Mouse (Mus musculus) right cerebral cortex, postnatal 10 days (tissue): Measurements from ENCODE around the gene Kat5.

ENCODE experiments used
- DNase-seq, 2 experiments: peaks; one replicate each; pipeline ENCODE4 v3.0.0; 2021; ENCODE audit warnings: low spot score in 2 of 2

Kat5 gene

GRCm38 (mm10) chr19:5609547-5610404 is at the start of gene Kat5:
Gene Kat5, minus strand, starts transcription at chr19:5610237.
- peak; percentile 93 to 94 for DNase-seq

DNA sequence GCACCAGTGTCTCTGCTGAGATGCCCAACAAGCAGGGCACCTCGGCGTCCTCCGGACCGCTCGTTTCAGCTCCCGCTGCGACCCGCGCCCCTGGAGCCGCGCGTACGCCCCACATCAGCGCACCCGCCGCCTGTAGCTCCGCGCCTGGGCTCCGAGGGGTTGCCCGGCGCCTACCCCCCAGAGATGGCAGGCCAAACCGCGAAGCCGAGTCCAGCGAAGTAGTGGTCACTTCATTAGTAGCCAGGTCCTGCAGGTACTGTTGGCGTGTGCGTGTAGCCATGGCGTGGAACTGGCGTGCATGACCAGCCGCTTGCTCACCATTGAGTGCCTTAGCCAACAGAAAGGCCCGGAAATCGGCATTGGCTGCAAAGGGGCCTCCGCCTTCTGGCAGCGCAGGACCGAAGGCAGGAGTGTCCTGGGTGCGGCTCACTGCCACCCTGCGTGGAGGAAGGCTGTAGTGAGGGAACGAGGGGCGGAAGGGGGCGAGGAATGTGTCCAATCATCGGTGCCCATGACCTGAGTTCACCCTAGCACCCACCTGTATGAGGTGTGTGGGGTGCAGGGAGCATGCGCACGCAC is 44.8 kb upstream of the Kat5 start:
- no peak for DNase-seq

DNA sequence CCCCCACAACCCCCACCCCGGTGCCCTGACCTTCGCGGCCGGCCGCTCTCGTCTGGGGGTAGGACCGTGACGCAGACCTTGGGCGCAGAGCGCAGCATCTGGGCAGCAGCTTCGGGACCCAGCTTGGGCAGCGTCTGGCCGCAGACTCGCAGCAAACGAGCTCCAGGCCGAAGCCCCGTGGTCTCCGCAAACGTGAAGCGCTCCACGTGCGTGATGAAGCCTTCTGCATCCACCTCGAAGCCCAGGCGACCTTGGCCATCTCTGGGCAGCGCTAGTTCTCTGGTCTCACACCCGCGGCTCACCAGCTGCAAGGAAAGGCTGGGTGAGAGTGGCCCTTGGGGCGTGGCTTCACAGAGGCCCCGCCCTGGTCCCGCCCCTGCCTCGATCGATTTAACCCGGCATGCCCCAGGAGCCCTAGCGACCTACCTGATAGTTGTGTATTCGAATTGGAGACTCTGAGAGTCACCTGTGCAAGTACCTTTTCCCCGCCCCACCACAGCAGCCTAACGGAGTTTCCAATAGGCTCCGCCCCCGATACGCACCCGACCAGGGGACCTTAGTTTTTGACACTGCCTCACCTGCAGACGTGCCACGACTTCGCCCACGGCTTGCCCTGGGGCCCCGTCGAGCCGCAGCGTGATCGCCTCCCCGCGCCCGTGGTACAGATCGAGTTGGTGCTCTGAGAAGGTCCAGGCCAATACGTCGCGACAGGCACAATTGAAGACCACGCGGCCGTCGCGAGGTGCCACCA is 44.1 kb upstream of the Kat5 start:
- DNase-seq = no peak

DNA sequence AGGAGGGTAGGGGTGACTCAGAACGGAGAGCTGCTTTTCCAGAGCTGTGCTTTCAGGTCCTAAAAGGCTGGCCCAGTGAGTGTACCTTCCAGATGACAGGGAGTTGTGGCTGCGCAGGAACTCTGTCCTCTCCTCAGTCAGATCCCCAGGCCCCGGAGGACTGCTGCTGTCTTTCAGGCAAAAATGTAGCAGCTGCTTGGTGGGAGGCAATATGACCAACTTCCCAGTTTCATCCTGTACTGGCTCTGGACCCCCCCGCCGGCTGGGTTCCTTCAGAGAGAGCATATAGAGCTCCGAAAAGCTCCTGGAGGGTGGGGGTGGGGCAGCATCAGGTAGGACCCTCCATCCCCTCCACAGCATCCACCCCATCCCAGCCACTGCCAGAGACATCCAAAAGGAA is 42.5 kb upstream of the Kat5 start:
- DNase-seq = peak in 1 of 2 experiments; percentile 37

- no peak for DNase-seq
These were observed 41.7 kb upstream of the Kat5 start for GRCm38 (mm10) chr19:5651502-5652274.

DNA sequence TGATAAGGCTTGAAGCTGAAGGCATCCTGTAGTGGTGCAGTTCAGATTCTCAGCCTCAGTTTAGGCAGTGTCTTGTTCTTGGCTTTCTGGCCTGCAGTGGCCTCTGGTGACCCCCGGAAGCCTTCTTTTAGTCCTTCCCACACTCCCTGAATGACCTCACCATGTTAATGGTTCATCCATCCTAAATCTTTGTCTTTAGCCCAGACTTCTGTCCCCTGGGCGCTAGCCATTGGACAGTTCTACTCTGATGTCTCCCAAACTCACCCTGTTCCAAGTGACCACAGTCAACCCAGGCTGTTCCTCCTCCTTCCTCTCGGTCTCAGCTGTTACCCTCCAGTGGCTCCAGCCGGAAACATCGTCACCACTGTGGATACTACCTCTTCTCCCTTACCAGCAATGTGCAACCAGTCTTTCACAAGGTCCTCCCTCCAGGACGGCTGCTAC is 39.3 kb upstream of the Kat5 start:
- DNase-seq = no peak

DNA sequence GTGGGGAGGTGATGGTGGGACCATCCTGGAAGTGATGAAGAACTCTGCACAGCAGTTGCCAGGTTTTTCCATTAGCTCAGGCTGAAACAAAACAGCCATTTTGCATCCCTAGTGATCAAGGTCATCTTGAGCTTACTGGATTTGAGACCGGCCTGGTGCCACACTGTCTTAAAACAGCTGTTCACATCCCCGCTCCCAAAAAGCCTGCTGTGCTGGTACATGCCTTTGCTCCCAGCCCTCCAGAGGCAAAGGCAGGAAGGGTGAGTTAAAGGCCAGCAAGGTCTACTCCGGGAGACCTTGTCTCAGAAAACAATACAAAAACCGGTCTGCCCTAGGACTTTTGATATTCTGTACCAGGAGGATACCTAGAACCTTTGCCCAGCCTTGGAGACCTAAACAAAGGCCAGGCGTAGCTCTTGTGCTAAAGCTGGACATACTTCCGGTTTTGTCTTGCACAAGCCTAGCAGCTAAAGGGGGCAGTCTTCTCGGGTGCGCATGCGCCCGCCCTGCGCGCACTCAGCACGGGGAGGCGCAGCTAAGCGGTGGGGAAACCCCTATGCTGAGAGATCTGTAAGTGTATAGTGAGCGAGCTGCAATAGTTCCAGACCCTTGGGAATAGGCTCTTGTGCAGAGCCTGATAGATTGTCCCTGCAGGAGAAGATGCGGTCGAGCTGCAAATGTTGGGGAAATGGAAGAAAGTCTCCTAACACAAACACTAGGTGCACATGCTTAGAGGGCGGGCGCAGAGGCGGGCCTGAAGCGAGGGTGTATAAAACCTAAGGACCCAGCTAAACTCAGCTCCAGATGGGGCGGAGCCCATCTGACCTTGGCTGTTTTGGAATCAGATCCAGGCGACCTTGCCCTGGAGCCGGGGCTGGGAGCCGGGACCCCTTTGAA is 38.6 kb upstream of the Kat5 start:
- peak; percentile 88 to 89 for DNase-seq

DNA sequence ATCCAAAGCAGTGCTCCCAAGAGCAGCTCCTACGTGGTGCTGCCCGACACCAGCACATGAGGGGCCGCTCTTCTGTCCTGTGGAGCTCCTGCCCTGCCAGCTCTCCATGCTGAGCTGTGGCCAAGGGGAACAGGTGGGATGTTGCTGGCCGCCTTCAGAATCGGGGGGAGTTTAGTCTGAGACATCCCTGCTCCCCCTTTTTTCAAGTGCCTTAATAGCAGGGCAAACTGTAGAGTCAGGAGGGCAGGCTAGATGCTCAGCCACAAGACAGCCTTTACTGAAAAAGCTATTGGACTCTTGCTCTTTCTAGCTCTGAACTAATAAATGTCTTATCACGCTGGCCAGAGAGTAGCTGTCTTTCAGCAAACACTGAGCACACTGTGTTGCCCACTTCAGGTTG is 37.8 kb upstream of the Kat5 start:
- peak in 1 of 2 experiments; percentile 16 for DNase-seq

DNA sequence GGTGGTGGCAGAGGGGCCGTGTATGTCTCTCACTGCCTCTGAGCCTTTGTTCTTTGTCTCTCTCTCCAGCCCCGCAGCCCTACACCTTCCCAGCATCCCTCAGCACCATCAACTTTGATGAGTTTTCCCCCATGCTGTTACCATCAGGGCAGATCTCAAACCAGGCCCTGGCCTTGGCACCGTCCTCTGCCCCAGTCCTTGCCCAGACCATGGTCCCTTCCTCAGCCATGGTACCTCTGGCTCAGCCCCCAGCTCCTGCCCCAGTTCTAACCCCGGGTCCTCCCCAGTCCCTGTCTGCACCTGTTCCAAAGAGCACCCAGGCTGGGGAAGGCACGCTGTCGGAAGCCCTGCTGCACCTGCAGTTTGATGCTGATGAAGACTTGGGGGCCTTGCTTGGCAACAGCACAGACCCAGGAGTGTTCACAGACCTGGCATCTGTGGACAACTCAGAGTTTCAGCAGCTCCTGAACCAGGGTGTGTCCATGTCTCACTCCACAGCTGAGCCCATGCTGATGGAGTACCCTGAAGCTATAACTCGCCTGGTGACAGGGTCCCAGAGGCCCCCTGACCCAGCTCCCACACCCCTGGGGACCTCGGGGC is 36.8 kb upstream of the Kat5 start:
- DNase-seq = peak in 1 of 2 experiments; percentile 23

DNA sequence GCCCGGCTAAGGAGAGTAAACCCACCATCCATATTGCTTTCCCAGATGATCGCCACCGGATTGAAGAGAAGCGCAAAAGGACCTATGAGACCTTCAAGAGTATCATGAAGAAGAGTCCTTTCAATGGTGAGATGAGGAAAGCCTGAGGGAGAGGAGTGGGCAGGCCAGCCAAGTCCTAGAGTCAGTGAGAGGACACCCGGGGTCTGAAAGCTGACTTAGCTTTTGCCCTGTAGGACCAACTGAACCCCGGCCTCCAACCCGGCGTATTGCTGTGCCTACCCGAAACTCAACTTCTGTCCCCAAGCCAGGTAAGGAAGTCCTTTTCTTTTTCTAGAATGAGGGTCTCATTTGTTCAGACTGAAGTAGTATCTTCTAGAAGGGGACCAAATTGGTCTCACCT is 35.2 kb upstream of the Kat5 start:
- DNase-seq = no peak

GRCm38 (mm10) chr19:5641641-5642040 is 31.6 kb upstream of the Kat5 start:
- no peak for DNase-seq

GRCm38 (mm10) chr19:5641021-5641420 is 31.0 kb upstream of the Kat5 start:
- no peak for DNase-seq

DNA sequence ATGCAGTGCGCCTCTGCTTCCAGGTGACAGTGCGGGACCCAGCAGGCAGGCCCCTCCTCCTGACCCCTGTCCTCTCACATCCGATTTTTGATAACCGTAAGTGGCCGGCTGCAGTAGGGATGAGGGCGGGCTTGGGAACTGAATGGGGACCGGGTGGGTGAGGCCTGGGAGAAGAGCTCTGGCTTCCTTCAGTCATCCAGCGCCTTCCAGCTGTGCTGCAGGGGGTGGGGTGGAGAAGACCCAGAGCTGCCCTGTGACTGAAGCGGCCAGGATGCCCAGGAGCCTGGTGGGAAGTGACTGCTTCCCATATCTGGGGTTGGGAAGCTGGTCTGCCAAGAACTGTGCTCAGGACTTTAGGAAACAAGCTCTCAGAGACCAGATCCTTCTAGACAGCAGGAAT is 30.3 kb upstream of the Kat5 start:
- DNase-seq = no peak

DNA sequence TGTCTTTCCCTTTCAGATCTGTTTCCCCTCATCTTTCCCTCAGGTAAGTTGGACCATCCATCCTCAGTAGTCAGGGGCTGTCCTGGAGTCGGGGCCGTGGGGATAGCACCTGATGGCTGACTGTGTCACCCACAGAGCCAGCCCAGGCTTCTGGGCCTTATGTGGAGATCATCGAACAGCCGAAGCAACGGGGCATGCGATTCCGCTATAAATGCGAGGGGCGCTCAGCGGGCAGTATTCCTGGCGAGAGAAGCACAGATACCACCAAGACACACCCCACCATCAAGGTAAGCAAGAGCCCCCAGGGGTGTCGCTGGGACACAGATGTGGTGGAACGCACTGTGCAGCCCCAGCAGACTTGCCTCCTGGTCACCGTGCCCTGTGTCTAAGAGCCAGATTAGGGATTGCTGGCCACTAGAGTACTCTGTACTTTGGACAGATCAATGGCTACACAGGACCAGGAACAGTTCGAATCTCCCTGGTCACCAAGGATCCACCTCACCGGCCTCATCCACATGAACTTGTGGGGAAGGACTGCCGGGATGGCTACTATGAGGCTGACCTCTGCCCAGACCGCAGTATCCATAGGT is 28.5 kb upstream of the Kat5 start:
- DNase-seq = no peak

DNA sequence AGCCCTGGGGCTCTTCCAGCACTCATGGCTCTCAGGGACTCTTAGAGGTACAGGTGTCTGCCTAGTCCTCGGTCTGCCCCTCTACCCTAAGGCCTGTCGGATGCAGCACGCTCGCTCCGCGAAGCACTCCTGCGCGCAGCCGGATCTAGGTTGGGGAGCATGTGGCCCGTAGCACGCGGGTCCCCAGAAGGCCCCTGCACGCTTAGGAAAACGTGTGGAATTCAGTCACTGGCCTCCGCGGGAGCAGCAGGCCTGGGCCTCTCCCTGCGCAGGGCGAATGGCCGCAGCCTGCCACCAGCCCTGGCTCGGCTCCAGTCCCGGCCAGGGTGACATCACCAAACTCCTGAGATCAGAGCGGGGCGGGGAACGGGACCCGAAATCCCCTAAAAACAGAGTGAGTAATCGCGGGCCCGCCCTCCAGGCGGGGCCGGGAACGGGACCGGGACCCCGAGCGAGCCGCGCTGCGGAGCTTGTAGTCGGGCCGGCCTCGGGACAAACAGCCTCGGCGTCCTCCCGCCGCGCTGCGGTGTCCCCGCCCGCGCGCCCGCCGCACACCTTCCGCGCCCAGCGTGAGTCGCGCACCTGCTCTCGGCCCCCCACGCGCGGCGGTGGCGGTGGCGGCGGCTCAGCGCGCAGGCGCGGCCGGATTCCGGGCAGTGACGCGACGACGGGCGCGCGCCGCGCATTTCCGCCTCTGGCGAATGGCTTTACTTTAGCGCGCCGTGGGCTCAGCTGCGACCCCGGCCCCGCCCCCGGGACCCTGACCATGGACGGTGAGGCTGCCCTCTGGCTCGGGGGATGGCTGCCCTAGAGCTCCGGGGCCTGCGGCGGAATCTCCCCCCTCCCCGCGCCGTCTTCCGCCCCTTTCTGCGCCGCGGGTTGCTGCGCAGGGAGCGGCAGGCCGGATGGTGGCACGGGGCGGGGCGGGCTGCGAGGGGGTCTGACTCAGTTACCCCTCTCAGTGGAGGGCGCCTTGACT is 27.3 kb upstream of the Kat5 start, which contains the start of gene Rela:
Gene Rela, plus strand, starts transcription at position 415 of the 979 bp plus-strand sequence.
- DNase-seq = peak; percentile 91 to 92

DNA sequence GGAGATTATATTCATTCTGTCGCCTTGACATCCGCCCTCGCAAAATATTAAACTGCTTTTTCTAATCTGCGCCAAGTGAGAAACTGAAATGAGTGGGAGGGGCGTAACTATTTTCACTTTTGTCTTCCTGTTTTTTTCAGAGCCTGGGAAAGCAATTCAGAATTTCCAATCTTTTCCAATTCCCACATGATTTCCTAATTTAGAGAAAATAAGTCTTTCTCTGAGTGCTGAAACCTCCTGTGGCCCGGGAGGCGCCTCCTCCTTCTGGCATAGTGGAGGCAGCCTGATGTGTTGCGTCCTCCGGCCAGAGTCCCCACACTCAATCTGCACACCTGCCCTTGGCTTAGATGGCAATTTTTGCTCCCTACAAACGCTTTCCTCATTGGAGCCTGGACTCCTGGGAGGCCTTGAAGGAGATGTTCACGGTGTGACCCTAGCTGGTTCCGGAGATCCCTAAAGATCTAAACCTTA is 26.6 kb upstream of the Kat5 start:
- DNase-seq = peak in 1 of 2 experiments; percentile 41

DNA sequence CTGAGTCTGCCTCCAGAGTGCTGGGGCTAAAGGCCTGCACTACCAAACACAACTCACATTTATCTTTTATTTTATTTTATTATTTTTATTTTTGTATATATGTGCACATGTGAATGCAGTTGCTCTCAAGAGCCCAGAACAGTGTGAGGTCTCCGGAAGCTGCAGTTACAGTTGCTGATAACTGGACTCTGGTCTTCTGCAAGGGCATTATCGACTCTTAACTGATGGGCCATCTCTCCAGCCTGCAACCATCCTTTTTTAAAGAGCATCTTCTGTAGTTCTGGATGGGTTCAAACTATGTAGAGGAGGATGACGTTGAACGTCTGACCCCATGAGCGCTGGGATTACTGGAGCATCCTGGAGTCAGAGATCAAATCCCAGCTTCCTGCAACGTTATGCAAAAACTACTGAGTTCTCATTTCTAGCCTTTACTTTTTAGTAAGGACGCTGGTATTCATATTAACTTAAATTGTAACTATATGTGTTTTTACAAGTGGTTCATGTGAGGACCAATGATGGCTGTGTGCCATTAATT is 26.1 kb upstream of the Kat5 start:
- no peak for DNase-seq

DNA sequence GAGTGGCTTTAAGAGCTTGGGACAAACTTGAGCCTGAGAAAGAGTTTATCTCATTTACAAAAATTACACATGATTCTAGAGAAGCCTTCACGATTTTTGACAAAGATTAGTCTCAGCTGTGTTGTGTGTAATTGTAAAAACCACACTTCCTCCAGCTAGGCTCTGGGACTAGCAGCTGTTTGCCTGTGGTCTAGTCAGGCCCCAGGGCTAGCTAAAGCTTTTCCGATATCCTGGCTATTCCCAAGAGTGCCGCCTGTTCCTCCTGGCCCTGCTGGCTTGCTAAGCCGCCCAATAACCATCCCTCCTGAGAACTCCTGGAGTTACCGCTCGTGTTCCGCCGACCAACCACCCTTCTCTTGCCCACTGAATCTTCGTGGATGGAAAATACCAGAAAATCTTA is 22.1 kb upstream of the Kat5 start:
- no peak for DNase-seq
